Mouse (Mus musculus) brain, embryonic 14.5 days (tissue): Measurements from ENCODE around the gene Gm32802. TPM values are rescaled to one million over a fixed set of nuclear protein-coding genes. Genes with fewer than 3 reads are reported as not detected.
"Not testable (repeated sequence)": the region's sequence is repeated elsewhere in the genome, so short reads cannot be mapped to it uniquely, and the experiment has no call there.

Experiments used
- DNase-seq: peaks from one replicate; pipeline ENCODE4 v3.0.0-alpha.2; 2011; ENCODE audit warnings: low read depth
- CTCF ChIP-seq: fragments of 200-500 bp; IDR thresholded peaks from 2 replicates; pipeline ENCODE4 v1.5.1; 2012; ENCODE audit warnings: inconsistent platforms, mild to moderate bottlenecking, moderate library complexity, borderline replicate concordance; ENCODE audit not compliant: insufficient read depth, insufficient read length; ENCODE audit errors: extremely low read depth
- POLR2A ChIP-seq: fragments of 200-500 bp; IDR thresholded peaks from 2 replicates; pipeline ENCODE4 v1.6.1; 2012; ENCODE audit warnings: mild to moderate bottlenecking, inconsistent platforms, borderline replicate concordance; ENCODE audit not compliant: poor library complexity, insufficient read depth, insufficient read length, severe bottlenecking; ENCODE audit errors: extremely low read depth
- polyA plus RNA-seq: library from polyadenylated mRNA; depleted of rRNA; stranded (reverse); fragments of >200 nt; gene quantifications from 2 replicates; pipeline ENCODE4 v1.2.3, GENCODE M21; 2012; rRNA removed

The Gm32802 gene
- 0.08 and 0.18 TPM in 2 replicates for polyA plus RNA-seq

DNA sequence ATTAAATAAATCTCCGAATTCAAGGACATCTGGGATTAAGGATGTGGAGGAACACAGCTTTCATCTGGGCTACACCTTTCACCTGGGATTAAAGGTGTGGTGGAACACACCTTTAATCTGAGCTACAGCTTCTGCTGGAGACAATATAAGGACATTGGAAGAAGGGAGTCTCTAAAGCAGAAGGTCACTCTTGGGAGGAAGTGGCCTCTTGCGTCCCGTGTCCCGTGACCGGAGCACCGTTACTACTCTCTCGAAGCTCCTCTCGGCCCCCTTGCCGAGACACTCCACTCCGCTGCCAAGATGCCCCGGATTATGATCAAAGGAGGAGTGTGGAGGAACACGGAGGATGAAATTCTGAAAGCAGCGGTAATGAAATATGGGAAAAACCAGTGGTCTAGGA, at the start of gene Gm32802:
Gm32802 (plus strand) TSS at position 301 of the 400 bp plus-strand sequence.
- not testable (repeated sequence) for DNase-seq

- not testable (repeated sequence) for DNase-seq
Measured at GRCm38 (mm10) chr10:118215719-118216393, 42.6 kb upstream of the Gm32802 start.

- DNase-seq, result not testable (repeated sequence)
Measured at GRCm38 (mm10) chr10:118227629-118228028, 30.9 kb upstream of the Gm32802 start.

GRCm38 (mm10) chr10:118232607-118233006, 25.9 kb upstream of the Gm32802 start:
- not testable (repeated sequence) for DNase-seq

GRCm38 (mm10) chr10:118240680-118241079, 17.8 kb upstream of the Gm32802 start, which contains the start of gene Gm32717:
Gm32717 (minus strand) TSS chr10:118240780.
- not testable (repeated sequence) for DNase-seq

- DNase-seq, result peak; percentile 15
Measured at GRCm38 (mm10) chr10:118249006-118249595, 9.4 kb upstream of the Gm32802 start.

- TF ChIP-seq CTCF (peak; percentile 60), POLR2A (no peak)
- DNase-seq, result peak; percentile 84
Measured at GRCm38 (mm10) chr10:118250852-118251295, 7.6 kb upstream of the Gm32802 start.

DNA sequence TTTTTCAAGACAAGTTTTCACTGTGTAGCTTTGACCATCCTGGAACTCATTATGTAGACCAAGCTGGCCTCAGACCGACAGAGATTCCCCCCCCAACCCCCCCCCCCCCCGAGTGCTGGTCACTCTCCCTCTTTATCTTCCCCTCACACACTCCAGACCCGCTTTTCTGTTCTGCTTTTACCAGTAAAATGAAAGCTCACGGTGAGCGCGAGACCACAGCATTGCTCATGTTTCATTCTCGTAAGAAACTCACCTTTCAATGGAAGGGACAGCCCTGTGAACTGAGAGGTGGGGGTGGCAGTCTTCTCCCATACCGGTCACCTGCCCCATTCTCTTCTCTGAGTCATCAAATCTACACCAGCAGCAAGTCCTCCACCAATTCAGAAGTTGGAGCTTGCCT, 10.3 kb downstream of the Gm32802 start:
- DNase-seq, result not testable (repeated sequence)

GRCm38 (mm10) chr10:118271416-118271815, 12.9 kb downstream of the Gm32802 start:
- not testable (repeated sequence) for DNase-seq

DNA sequence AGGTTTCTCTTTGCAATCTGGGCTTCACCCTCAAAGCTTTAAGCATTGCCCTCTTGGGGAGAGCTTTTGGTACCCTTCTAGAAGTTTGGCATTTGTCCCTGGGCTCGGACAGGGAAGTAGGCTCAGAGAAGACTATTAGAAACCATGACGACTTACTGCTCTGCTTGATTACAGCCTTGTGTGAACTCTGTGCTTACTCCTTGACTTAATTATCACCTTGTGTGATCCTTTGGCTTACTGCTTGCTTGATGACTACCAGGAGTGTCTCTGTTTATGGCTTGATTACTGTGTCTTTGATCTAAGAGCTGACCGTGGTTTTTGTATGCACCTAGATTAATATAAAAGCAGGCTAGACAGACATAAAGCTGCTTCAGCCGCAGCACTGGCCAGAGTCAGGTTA, 19.6 kb downstream of the Gm32802 start:
- DNase-seq, result not testable (repeated sequence)

DNA sequence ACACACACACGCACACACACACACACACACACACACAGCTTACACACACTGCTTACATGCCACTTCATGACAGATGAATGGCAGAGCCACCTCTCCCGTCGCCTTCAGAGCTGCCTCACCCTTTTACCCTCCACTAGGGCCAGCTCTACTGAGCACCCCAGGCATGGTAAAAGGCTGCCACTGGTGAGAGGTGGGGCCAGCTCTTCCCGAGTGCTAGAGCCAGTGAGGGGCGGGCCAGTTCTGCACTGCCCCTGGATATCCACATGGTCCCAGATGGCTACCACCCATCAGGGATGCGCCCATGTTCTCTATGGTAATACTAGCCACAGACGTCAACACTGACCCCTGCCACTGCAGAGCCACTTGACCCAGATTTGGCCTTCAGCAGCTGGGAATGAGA, 24.1 kb downstream of the Gm32802 start:
- DNase-seq, result not testable (repeated sequence)

DNA sequence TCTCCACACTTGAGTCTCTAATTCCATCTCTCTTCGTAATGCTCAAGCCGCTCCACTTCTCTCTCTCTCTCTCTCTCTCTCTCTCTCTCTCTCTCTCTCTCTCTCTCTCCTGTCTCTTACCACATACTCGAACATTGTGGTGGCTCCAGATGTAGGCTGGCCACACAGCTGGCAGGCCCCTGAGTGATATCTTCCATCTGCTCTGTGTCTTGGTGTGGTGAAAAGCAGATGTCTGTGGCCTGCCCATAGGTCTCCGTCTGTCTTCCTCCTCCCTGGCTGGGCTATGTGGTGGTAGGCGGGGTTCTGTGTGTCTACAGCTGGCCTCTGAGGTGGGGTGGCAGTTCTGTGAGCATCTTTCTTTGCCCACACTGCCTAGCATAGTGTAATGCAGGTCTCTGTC, 24.5 kb downstream of the Gm32802 start:
- not testable (repeated sequence) for DNase-seq

- TF ChIP-seq CTCF (no peak), POLR2A (no peak)
- no peak for DNase-seq
Measured at GRCm38 (mm10) chr10:118294938-118295337, 36.5 kb downstream of the Gm32802 start, which contains the start of gene Iltifb. Iltifb (minus strand) TSS chr10:118295038.

- not testable (repeated sequence) for DNase-seq
Measured at GRCm38 (mm10) chr10:118302133-118302532, 43.6 kb downstream of the Gm32802 start.

Other genes with a start within 250 kb of the Gm32802 start
- gene Mdm1, start 116.9 kb upstream of the Gm32802 start, polyA plus RNA-seq, result 50.1 and 53.2 TPM in 2 replicates
- 0.20 TPM in 1 of 2 replicates, not detected in the other for gene Il22, start 53.7 kb upstream of the Gm32802 start, polyA plus RNA-seq
- 0.08 and 0.18 TPM in 2 replicates for gene Gm32717, start 17.9 kb upstream of the Gm32802 start, polyA plus RNA-seq
- not detected in 2 replicates for gene Iltifb, start 36.4 kb downstream of the Gm32802 start, polyA plus RNA-seq
- gene Gm9040, start 68.3 kb downstream of the Gm32802 start, polyA plus RNA-seq, result not detected in 2 replicates
- not detected in 2 replicates for gene Gm9044, start 73.7 kb downstream of the Gm32802 start, polyA plus RNA-seq
- gene Gm9045, start 79.1 kb downstream of the Gm32802 start, polyA plus RNA-seq, result not detected in 2 replicates
- not detected in 2 replicates for gene Gm9046, start 84.6 kb downstream of the Gm32802 start, polyA plus RNA-seq
- not detected in 2 replicates for gene Gm9048, start 90.0 kb downstream of the Gm32802 start, polyA plus RNA-seq
- not detected in 2 replicates for gene Gm9049, start 95.4 kb downstream of the Gm32802 start, polyA plus RNA-seq
- gene Ifng, start 182.4 kb downstream of the Gm32802 start, polyA plus RNA-seq, result not detected in 2 replicates